Mouse (Mus musculus) spleen, postnatal 36 days (tissue): Measurements from ENCODE around the gene Pkmyt1.
"Not testable (repeated sequence)": the region's sequence is repeated elsewhere in the genome, so short reads cannot be mapped to it uniquely, and the experiment has no call there.

Source experiments
- DNase-seq, 2 experiments: peaks; one replicate each; pipeline ENCODE4 v3.0.0; 2022; ENCODE audit warnings: low spot score in 2 of 2, mixed read lengths in 1 of 2

Gene Pkmyt1

DNA sequence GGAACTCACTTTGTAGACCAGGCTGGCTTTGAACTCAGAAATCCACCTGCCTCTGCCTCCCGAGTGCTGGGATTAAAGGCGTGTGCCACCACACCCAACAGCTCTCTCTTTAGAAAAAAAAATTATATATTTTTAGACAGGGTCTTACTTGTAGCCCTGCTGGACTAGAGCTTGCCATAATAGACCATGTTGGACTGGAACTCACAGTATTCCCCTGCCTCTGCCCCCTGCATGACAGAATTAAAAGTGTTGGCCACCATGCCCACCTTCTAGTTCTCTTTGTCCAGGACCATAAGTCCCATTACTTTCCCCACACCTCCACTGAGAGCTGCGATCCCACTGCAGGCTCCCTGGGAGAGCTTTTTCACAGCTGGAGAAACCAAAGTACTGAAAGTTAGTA lies 21.3 kb downstream of the Pkmyt1 start:
- DNase-seq = no peak

DNA sequence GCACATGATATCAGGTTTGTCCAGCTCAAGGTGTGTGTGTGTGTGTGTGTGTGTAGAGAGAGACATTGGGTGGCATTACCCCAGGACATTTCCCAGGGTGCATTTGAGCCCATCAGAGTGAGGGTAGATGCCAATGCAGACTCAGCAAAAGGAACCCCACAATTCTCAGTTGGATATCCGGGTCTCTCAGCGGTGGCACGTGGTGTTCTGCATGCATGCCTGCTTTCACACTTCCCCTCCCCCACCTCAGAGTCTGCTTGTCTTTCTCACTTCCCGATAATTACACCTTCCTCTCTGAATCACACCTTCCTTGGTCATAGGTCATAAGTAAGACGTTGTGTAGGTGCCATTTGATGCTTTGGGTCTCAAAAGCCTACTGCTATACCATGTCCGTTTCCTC lies 21.9 kb downstream of the Pkmyt1 start:
- DNase-seq = peak; percentile 77 to 80

DNA sequence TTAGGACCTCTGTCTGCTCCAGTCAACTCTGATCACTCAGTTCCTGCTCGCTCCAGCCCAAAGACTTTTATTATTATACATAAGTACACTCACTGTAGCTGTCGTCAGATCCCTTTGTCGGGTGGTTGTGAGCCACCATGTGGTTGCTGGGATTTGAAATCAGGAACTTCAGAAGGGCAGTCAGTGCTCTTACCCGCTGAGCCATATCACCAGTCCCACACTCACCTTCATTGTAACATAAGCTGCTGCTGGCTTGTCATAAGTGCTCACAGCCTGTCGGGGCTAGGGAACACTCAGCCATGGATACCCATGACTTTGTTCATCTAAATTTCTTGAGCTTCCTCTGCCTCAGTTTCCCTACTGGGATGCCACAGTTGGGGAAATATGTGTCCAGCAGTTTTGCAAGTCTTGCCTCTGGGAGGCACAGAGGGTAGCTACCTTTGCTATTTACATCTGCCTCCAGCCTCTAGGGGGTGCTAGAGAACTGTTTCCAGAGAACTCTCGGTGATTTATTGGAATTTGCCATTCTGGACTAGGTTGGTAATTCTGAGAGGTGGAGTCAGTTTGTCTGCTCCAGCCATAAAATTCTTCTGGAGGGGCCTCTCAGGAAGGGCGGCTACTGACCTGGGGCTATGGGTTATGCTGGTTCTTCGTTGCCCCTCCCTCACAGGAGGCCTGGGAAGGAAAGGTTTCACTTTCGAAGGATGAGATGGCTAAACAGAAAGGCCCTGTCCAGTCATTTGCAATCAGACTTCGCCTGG lies 22.7 kb downstream of the Pkmyt1 start:
- peak; percentile 54 to 70 for DNase-seq

DNA sequence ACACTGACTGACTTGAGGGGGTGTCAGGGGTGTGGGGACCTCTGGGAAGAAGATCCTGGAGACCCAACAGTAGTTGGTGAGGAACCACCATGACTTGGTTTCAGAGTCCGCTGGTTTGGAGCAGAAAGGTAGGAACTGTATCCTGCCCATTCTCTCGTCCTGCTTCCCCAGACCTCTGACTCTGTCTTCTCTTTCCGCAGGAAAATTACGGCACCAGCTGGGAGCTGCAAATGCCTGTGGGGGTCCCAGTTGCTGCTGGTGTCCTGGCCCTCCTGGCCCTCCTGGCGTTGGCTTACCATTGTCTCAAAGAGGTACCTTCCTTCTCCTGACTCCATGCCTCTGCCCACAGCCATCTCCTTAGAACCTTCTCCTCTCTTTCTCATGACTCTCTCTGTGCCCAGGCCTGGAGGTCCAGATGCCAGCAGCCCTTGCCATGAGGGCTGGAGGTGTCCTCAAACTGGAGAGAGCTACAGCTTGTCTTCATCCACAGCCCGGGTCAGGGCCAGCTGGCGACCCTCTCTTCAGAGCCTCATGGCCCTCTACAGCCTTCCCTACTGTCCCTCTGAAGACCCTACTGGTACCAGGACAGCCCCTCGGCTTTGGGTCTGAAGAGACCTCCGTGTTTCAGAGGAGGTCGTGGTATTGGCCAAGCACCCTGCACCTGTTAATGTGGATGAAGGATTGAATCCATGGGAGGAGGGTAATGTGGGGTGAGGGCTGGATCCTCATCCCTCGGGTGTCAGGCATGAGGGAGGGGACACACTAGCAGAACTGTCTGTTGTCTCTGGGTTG lies 23.5 kb downstream of the Pkmyt1 start:
- DNase-seq = no peak

DNA sequence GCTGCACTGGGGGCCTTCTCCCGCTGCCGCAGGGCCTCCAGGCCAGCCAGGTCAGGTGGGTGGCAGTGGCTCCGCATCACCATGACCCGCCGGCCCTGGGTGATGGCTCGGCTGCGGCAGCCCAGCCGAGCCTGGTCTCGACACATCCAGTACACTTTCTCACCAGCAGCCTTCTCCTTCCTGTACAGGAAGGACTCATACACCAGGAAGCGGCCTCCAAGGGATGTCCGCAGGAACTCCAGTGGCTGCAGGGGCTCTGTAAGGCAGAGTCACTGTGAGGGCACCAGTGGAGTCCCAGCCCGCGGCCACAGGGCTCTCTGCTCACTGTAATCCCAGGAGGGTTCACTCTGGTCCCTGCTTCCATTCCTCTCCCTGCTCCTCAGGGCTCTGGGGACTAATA lies 29.6 kb downstream of the Pkmyt1 start:
- DNase-seq = no peak

DNA sequence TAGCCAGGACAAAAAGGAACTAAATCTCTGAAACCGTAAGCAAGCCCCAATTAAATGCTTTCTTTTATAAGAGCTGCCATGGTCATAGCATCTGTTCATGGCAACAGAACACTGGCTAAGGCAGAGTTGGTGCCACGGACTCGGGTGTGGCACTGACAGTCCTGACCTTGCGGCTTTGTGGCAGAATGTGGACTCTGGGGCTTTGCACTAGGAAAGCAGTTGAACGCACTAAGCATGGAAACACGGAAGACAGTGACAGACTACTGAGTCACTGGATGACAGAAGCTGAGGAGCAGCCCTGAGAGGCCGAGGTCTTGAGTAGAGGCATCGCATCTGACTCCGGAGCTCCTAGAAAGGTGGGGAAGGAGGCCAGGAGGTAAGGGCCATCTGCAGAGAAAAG lies 31.4 kb downstream of the Pkmyt1 start:
- DNase-seq = no peak

DNA sequence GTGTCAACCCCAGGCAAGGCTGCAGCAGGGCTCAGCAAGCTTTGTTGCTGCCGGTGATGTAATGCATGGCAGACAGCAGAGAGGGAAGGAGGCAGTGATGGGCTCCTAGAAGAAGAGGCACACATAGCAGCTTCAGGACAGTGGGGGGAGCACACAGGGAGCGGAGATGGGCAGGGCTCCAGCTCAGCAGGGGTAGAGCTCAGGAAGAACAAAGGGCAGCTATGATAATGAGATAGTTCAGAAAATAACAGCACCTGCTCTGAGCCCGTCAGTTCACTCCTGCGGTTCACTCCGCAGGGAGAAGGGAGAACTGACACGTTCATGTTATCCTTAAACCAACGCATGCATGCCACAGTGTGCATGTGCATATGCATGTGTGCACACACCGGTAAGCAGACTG lies 32.7 kb downstream of the Pkmyt1 start:
- no peak for DNase-seq

DNA sequence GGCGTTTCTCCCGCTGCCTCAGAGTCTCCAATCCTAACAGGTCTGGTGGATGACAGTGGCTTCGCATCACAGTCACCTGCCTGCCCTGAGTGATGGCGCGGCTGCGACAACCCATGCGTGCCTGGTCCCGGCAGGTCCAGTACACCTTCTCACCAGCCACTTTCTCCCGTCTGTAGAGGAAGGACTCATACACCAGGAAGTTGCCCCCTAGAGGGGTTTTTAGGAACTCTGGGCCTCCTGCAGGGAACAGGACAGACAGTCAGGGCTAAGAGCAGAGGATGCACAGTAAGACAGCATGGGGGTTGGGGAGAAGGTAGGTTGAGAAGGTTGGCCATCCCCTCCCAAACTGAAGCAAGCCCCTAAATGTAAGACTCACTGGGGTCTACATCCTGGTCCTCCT lies 34.1 kb downstream of the Pkmyt1 start:
- DNase-seq = no peak

DNA sequence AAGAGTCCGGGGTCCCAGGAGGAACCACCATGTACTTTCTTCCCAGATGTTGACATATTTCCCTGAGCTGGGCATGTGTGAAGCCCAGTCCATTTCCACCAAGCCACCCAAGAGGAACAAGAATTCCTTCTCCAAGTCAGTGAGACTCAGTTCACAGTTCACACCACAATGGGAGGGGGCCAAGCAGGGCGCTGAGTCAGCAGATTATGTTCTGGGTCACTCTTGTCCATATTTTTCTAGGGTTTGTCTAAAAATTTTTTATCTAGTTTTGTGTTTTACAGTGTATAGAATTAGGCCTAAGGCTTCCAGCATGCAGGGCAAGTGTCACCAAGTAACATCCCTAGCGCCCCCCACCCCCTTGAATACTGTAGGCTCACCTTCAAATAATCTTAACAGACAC lies 35.0 kb downstream of the Pkmyt1 start:
- DNase-seq = no peak

DNA sequence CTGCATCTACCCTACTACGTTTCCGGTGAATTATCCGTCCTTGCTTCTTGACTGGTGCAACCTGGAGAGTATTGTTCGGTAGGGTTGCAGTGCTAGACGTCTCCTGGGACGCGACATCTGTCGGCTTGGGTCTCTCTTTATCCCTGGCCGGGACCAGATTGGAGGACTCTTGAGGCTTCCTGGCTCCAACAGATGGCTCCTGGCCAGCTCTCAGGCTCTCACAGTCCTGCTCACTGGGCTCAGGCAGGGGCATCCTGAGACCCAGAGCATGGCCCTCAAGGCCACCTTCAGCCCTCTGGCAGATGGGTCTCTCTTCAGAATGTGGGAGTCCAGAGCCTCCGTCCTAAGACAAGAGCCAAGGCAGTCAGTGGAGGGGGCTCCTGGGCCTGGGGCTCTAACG lies 36.8 kb downstream of the Pkmyt1 start:
- no peak for DNase-seq

DNA sequence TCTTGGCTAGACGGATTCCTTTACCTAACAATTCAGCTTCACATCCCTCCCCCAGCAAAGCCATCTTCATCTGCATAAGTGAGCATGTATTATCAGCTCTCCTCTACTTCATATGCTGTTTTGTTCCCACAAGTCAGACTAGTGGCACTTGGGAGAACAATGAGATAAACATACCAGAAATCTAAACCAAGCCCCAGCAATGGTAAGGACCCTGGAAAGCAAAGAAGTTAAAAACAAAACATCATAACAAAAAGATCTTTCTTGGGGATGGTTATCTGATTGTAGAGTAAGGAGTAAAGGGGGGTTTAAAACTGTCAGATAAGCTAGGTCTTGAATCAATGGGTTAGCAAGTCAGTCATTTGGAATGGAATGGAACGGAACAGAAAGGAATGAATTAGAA lies 44.4 kb downstream of the Pkmyt1 start:
- no peak for DNase-seq

DNA sequence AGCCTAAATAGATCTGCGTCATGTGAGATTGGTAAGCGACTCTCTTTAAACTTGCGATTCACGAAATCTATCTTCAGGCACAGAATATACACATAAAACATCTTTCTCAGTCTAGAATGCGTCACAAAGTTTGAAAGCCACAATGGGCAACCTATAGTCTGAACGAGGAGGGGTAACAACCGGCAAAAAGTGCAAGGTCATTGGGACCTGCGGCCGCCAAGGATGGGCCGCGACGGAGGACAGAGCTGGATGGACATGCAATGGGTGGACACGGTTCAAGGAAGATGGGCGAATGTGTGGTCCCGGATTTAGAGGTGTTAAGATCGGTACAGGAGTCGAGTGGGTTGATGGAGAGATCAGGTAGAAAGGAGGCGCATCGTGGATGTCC lies 44.8 kb downstream of the Pkmyt1 start:
- no peak for DNase-seq

DNA sequence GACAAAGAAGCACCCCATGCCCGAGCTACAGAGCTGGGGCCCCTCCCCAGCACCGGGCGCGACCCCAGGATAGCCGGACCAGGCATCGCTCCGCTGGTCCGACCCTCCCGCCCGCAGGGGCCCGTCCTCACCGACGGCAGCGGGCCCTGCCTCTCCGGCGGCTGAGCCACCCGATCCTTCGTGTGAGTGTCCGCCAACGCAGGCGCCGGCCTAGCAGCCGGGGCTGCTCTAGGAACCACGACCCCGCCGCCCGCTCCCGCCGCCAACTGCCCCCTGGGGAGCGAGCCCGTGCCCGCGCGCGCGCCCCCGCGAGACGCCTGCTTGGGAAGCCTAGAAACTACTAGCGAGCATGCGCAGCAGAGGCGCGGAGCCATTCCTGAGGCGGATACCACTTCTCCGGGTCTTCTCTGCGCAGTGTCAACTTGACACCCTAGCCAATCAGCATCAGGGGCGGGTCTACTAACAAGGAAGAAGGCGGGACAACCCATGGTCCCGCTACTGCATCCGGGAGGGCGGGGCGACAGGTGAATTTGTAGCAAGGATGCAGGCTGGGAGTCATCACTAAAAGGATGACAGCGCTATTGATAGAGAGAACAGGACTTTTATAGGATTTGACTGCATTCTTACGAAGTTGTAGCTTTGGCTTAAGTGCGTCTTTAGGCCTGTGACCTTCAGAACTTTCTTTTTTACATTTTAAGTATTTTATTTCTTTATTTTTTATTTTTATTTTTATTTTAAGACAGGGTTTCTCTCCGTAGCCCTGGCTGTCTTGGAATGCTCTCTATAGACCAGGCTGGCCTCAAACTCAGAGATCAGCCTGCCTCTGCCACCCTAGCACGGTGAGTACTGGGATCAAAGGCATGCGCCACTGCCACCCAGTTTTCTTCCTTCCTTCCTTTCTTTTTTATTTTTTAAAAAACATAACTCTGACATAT lies 45.4 kb downstream of the Pkmyt1 start, which contains the start of gene Flywch1:
TSS of gene Flywch1 (minus strand) at position 319 of the 935 bp plus-strand sequence.
- peak; percentile 98 for DNase-seq

DNA sequence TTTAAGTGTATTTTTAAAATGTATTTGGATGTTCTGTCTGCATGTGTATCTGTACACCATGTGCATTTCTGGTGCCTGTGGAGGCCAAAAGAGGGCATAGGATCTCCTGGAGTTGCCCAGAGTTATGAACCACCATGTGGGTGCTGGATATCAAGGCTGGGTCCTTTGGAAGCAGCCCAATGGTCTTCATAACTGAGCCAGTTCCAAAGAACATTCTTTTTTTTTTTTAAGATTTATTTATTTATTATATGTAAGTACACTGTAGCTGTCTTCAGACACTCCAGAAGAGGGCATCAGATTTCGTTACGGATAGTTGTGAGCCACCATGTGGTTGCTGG lies 46.1 kb downstream of the Pkmyt1 start:
- DNase-seq = not testable (repeated sequence)

DNA sequence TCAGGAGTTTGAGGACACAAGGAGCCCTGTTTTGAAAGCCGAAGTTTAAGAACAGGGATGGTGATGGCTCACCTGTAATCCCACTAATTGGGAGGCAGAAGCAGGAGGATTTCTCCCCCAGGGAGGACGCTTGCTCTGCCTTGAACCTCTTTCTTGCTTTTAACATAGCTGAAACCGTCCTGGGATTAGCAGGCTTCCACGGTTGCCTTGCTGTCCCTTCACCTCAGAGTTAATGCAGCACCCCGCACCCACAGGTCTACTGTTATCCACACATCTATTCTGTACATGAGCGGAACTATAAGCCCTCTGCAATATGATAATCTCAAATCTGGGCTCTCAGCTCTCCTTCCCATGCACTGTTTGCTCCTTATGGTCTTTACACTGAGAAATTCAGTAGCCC lies 47.5 kb downstream of the Pkmyt1 start:
- no peak for DNase-seq

DNA sequence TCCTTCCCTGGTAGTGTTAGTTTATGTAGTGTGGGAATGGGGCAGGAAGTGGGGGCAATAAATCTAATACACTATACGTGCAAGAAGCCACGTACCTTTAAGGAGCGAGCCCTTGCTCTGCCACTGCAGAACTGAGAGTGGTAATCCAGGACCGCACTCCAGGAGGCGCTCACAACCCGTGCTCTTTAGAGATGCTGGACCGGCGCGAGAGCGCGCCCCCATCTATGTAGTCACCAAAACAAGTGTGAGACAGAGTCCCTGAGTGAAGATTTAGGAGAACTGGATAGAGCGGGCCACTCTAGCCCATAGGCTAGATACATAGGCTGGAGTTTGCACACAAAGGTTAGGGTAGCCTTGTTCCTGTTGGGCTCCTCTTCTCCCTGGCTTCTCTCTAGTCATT lies 48.0 kb downstream of the Pkmyt1 start:
- DNase-seq = peak; percentile 84 to 87

DNA sequence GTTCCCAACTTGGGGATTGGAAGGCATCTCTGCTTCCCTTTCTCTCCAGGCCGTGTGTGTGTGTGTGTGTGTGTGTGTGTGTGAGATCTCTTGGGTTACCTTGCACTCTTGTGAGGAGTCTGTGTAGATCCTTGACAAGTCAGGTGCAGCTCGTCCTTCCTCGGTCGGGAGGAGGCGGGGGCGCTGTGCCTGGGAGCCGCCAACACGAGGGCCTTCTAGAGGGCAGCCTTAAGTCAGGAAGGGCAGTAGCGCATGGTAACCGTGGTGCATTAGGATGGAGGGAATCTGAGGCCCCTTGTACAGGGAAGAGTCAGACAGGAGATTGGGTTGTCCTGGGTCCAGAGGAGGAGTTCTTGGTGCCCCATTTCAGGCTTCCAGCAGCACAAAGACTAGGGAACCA lies 50.1 kb downstream of the Pkmyt1 start:
- DNase-seq = no peak

DNA sequence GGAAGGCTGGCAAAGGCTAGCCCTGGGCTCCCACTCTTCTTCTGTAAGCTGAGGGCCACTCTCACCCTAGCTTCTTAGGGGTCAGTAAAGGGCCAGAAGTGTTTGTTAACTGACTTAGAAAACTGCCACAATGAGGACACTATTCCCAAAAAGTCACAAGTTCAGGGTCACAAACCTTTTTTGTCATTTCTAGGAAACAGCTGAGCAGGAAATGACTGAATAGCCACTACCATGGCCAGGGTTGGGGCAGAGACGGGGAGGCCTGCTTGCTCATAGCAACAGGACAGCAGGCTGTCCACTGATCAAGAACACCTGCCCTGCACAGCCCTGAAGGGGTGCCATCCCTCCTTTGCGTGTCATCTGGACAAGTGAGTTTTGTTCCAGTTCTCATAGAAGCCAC lies 51.0 kb downstream of the Pkmyt1 start:
- no peak for DNase-seq

DNA sequence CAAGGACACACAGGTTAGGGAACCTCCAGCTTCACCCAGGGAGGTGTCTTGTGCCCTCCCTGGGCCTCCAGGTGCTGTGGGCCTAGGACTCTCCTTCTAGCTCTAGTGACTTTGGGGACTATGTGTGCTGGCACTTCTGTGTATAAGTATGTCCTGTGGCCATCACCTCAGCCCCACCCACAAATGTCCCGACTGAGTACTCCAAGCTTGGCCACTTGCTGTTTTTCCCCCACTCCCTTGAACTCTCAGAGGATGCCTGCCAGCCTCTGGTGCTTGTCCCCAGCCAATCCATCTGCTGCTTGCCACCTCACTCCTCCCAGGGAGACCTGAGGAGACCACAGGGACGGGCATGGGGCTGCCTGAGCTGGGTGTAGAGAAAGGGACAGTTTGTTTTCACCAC lies 52.3 kb downstream of the Pkmyt1 start:
- DNase-seq = no peak

DNA sequence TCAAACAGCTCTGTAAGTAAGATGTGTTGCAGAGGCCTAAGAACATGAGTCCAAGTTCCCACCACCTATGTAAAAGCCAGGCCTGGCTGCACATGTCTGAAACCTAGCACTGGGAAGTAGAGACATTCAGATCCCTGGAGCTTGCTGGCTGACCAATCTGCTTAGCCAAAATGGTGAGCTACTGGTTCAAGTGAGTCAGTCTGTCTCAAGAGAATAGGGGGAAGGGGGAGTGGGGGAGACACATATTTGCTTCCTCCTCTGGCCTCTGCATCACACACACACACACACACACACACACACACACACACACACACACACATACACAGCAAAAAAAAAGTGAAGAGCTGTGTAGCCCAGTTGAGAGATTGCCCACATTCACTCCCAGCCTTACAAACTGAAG lies 57.2 kb downstream of the Pkmyt1 start:
- DNase-seq = no peak

DNA sequence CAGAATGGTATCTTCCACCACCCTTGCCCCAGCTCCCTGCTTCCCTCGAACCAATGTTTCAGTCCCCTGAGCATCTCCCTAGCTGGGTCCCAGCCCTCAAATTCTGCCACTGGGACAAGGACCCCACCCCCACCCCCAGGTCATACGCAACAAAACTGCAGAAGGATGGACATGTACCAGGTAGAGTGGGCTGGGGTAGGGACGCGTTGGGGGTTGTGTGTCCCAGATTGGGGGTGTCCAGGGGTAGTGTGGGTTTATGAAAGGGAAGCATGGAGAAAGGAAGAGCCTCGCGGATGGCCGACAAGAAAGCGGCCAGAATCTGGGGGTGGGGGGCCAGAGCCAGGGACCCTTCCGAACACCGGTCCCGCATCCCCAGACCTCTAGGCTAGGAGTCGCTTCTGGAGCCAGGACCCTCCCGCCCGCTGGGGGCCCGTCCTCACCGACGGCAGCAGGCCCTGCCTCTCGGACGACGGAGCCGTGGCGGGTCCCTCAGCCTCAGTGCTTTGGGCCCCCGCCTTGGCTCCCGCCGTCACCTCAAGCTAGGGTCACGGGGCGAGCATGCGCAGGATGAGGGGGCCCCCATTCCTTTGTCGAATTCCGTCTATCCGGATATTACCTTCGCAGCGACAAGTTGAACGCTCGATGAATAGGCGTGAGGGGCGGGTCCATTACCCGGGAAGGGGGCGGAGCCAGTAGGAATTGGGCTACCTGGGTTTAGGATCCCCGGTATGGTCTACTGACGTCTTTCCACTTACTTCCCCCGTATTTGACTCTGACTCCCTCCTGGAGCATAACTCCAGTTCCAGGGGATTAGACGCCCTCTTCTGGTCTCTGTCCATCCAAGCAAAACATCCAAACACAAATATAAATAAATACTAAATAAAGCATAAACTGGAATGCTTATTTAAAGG lies 59.7 kb downstream of the Pkmyt1 start, which contains the start of gene Flywch2:
TSS of gene Flywch2 (minus strand) at position 521 of the 911 bp plus-strand sequence.
- DNase-seq = peak; percentile 44 to 61
